In the genomic region with DNA sequence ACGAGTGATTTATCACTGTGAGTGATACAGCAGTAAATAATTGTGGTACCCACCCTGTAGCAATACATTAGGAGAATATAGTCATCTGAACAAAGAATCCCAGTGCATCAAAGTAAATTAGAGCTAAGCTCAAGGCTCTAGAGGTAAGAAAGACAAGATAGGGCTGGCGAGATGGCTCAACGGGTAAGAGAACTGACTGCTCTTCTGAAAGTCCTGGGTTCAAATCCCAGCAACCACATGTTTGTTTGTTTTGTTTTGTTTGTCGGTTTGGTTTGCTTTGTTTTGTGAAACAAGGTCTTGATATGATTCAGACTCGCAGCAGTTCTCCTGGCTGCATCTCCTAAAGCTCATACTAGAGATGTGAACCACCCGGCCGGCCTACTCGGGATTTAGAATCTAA, we compare ENCODE assay signal across 11 mouse cellular contexts. TPM values are rescaled to one million over a fixed set of nuclear protein-coding genes. Genes with fewer than 3 reads are reported as not detected.
A peak's percentile ranks its signal among the peaks of the same experiment; 100 is the strongest.
DNase-seq lines count a peak whose midpoint lies in the region; ATAC-seq and TF ChIP-seq lines count a peak whose summit lies in the region.
"Had no signal": no experiment of that assay in that cellular context is flagged by ENCODE, and none has a peak within 500 bp of the region (broad histone marks: within the 10 kb centered on the region; RNA-seq: fewer than 3 reads in every experiment).

No protein-coding gene starts in this region.

- H3K9me3 ChIP-seq in forebrain, embryonic 10.5 days, result no peaks in the 10 kb centered on the region
- no peaks in the 10 kb centered on the region for H3K9me3 ChIP-seq in forebrain, embryonic 13.5 days (replicated peaks)
- H3K9me3 ChIP-seq in lung, embryonic 14.5 days (ENCODE audit: low read depth, low read length), result no peaks in the 10 kb centered on the region
- H3K9me3 ChIP-seq in ES-Bruce4 (replicated peaks; ENCODE audit: control insufficient read depth, insufficient read depth, low read length, poor library complexity, severe bottlenecking), result no peaks in the 10 kb centered on the region
- H3K9me3 ChIP-seq in hindbrain, embryonic 16.5 days (ENCODE audit: control insufficient read depth, low read length), result no peaks in the 10 kb centered on the region
- H3K9me3 ChIP-seq: neural tube, embryonic 12.5 days had no signal

- H3K27me3 ChIP-seq in forebrain, embryonic 10.5 days (ENCODE audit: poor library complexity, severe bottlenecking), result no peaks in the 10 kb centered on the region
- H3K27me3 ChIP-seq in forebrain, embryonic 13.5 days, result no peaks in the 10 kb centered on the region
- H3K27me3 ChIP-seq in lung, embryonic 14.5 days (ENCODE audit: insufficient read depth, low read length), result no peaks in the 10 kb centered on the region
- H3K27me3 ChIP-seq in ES-Bruce4 (ENCODE audit: control insufficient read depth, insufficient read depth, low read length, poor library complexity, severe bottlenecking), result no peaks in the 10 kb centered on the region
- no peaks in the 10 kb centered on the region for H3K27me3 ChIP-seq in hindbrain, embryonic 16.5 days (replicated peaks; ENCODE audit: control insufficient read depth, insufficient read depth, low read length)
- H3K27me3 ChIP-seq: neural tube, embryonic 12.5 days; Patski had no signal

- no peak overlapping the region for H3K9ac ChIP-seq in forebrain, embryonic 13.5 days
- no peak overlapping the region for H3K9ac ChIP-seq in lung, embryonic 14.5 days
- peak overlapping the region; percentile 71; the same call in 1 of the 2 replicates for H3K9ac ChIP-seq in ES-Bruce4 (ENCODE audit: low read depth, poor library complexity, severe bottlenecking)
- H3K9ac ChIP-seq in hindbrain, embryonic 16.5 days (ENCODE audit: low read depth, low read length), result no peak overlapping the region

- no peak overlapping the region for H3K27ac ChIP-seq in forebrain, embryonic 10.5 days
- no peak overlapping the region for H3K27ac ChIP-seq in forebrain, embryonic 13.5 days
- H3K27ac ChIP-seq in lung, embryonic 14.5 days (ENCODE audit: low read depth), result no peak overlapping the region
- H3K27ac ChIP-seq in ES-Bruce4 (ENCODE audit: insufficient read depth, low read length), result no peak overlapping the region
- H3K27ac ChIP-seq in hindbrain, embryonic 16.5 days (ENCODE audit: low read depth, low read length), result no peak overlapping the region
- H3K27ac ChIP-seq: neural tube, embryonic 12.5 days had no signal

- TF ChIP-seq EP300 in ES-Bruce4 (IDR thresholded peaks at IDR 0.05; ENCODE audit: insufficient read depth, low read depth, low read length), result no peak

- H3K4me2 ChIP-seq in forebrain, embryonic 13.5 days, result no peak overlapping the region
- peak overlapping the region; percentile 63; the same call in 1 of the 2 replicates for H3K4me2 ChIP-seq in lung, embryonic 14.5 days
- peak overlapping the region; percentile 68; the same call in 1 of the 2 replicates for H3K4me2 ChIP-seq in hindbrain, embryonic 16.5 days (ENCODE audit: low read length)

- ATAC-seq in forebrain, embryonic 13.5 days, result no peak
- no peak for ATAC-seq in lung, embryonic 14.5 days (ENCODE audit: insufficient read depth)
- no peak for ATAC-seq in hindbrain, embryonic 16.5 days
- ATAC-seq: Patski had no signal

- DNase-seq in forebrain, embryonic 10.5 days (ENCODE audit: extremely low spot score, low spot score), result no peak
- no peak for DNase-seq in lung, embryonic 14.5 days
- DNase-seq in lung, postnatal 36 days, result no peak
- DNase-seq in yolk sac, embryonic 10.5 days (ENCODE audit: low spot score), result no peak
- DNase-seq in adrenal gland, postnatal 36 days, result no peak
- DNase-seq: kidney, adult 11 months had no signal

- TF ChIP-seq CTCF in lung, embryonic 14.5 days (IDR thresholded peaks at IDR 0.05; ENCODE audit: low read depth), result no peak
- no peak for TF ChIP-seq CTCF in ES-Bruce4 (IDR thresholded peaks at IDR 0.05; ENCODE audit: low read depth, low read length)

- 91% methylated on average over 8 of the region's 8 CpGs for WGBS in forebrain, embryonic 10.5 days
- WGBS in forebrain, embryonic 13.5 days, result 93% methylated on average over 8 of the region's 8 CpGs
- 89% methylated on average over 8 of the region's 8 CpGs for WGBS in lung, embryonic 14.5 days
- 94% methylated on average over 8 of the region's 8 CpGs for WGBS in hindbrain, embryonic 16.5 days

- no peak for TF ChIP-seq POLR2A in ES-Bruce4 (IDR thresholded peaks at IDR 0.05; ENCODE audit: insufficient read depth, low read length)

- no peaks in the 10 kb centered on the region for H3K36me3 ChIP-seq in forebrain, embryonic 10.5 days (replicated peaks)
- no peaks in the 10 kb centered on the region for H3K36me3 ChIP-seq in forebrain, embryonic 13.5 days (ENCODE audit: poor library complexity, severe bottlenecking)
- H3K36me3 ChIP-seq in lung, embryonic 14.5 days (ENCODE audit: insufficient read depth), result no peaks in the 10 kb centered on the region
- H3K36me3 ChIP-seq in ES-Bruce4 (ENCODE audit: control insufficient read depth, insufficient read depth, low read length, poor library complexity, severe bottlenecking), result no peaks in the 10 kb centered on the region
- no peaks in the 10 kb centered on the region for H3K36me3 ChIP-seq in hindbrain, embryonic 16.5 days (ENCODE audit: control insufficient read depth, insufficient read depth, low read length)
- H3K36me3 ChIP-seq: neural tube, embryonic 12.5 days had no signal

- 0 out of 2 replicates have a peak overlapping the region, but pooled peaks have one; percentile 74 for H3K4me3 ChIP-seq in forebrain, embryonic 10.5 days
- no peak overlapping the region for H3K4me3 ChIP-seq in forebrain, embryonic 13.5 days
- no peak overlapping the region; the same call in 1 of the 2 replicates for H3K4me3 ChIP-seq in lung, embryonic 14.5 days (ENCODE audit: low read depth, low read length)
- H3K4me3 ChIP-seq in ES-Bruce4 (ENCODE audit: low read depth, low read length), result peak overlapping the region; percentile 29; the same call in 1 of the 2 replicates
- no peak overlapping the region for H3K4me3 ChIP-seq in hindbrain, embryonic 16.5 days (ENCODE audit: low read length)

- H3K4me1 ChIP-seq in forebrain, embryonic 10.5 days, result 0 out of 2 replicates have a peak, but pooled peaks cover 4% of the 10 kb centered on the region
- H3K4me1 ChIP-seq in forebrain, embryonic 13.5 days, result no peaks in the 10 kb centered on the region
- H3K4me1 ChIP-seq in lung, embryonic 14.5 days (ENCODE audit: insufficient read depth), result no peaks in the 10 kb centered on the region
- no peaks in the 10 kb centered on the region for H3K4me1 ChIP-seq in ES-Bruce4 (ENCODE audit: control insufficient read depth, insufficient read depth, low read length)
- no peaks in the 10 kb centered on the region for H3K4me1 ChIP-seq in hindbrain, embryonic 16.5 days (ENCODE audit: control insufficient read depth, insufficient read depth, low read depth, low read length)
- H3K4me1 ChIP-seq: neural tube, embryonic 12.5 days had no signal

RNA-seq across cellular contexts. Expression of a gene that starts 21.2 kb away (rescaled TPM):
- polyA plus RNA-seq in forebrain, embryonic 10.5 days (2016; fragmentation: Nextera tagmentation; extraction: Ambion mirVana), result 0.10 and 0.22 TPM in 2 replicates
- polyA plus RNA-seq in forebrain, embryonic 13.5 days (2015; fragmentation: Nextera tagmentation; extraction: Ambion mirVana), result 0.15 and 0.27 TPM in 2 replicates
- 3.5 TPM in 2 replicates for polyA plus RNA-seq in lung, embryonic 14.5 days (2014; fragmentation: Nextera tagmentation; extraction: Ambion mirVana)
- polyA plus RNA-seq in ES-Bruce4 (2011; ENCODE audit: insufficient read depth, insufficient read length, low read depth, missing spikeins), result 3.3 and 4.4 TPM in 2 replicates
- polyA plus RNA-seq in hindbrain, embryonic 16.5 days (2015; fragmentation: Nextera tagmentation; extraction: Ambion mirVana), result 0.29 and 0.62 TPM in 2 replicates
- 1 to 10 TPM; 8.2 to 9.9 TPM for total RNA-seq in adrenal gland, postnatal 36 days (2021)

RNA-seq across cellular contexts. Expression of a gene that starts 27.3 kb away (rescaled TPM):
- polyA plus RNA-seq in forebrain, embryonic 10.5 days (2016; fragmentation: Nextera tagmentation; extraction: Ambion mirVana), result 187 and 190 TPM in 2 replicates
- 223 and 237 TPM in 2 replicates for polyA plus RNA-seq in forebrain, embryonic 13.5 days (2015; fragmentation: Nextera tagmentation; extraction: Ambion mirVana)
- polyA plus RNA-seq in lung, embryonic 14.5 days (2014; fragmentation: Nextera tagmentation; extraction: Ambion mirVana), result 239 and 248 TPM in 2 replicates
- polyA plus RNA-seq in ES-Bruce4 (2011; ENCODE audit: insufficient read depth, insufficient read length, low read depth, missing spikeins), result 54.4 and 62.8 TPM in 2 replicates
- 211 and 220 TPM in 2 replicates for polyA plus RNA-seq in hindbrain, embryonic 16.5 days (2015; fragmentation: Nextera tagmentation; extraction: Ambion mirVana)
- 100 to 1,000 TPM; 321 to 364 TPM for total RNA-seq in adrenal gland, postnatal 36 days (2021)

RNA-seq across cellular contexts. Expression of a gene that starts 47.7 kb away (rescaled TPM):
- 22.8 and 23.6 TPM in 2 replicates for polyA plus RNA-seq in forebrain, embryonic 10.5 days (2016; fragmentation: Nextera tagmentation; extraction: Ambion mirVana)
- polyA plus RNA-seq in forebrain, embryonic 13.5 days (2015; fragmentation: Nextera tagmentation; extraction: Ambion mirVana), result 11.8 and 12.8 TPM in 2 replicates
- 43.4 and 44.3 TPM in 2 replicates for polyA plus RNA-seq in lung, embryonic 14.5 days (2014; fragmentation: Nextera tagmentation; extraction: Ambion mirVana)
- 51.1 and 52.8 TPM in 2 replicates for polyA plus RNA-seq in ES-Bruce4 (2011; ENCODE audit: insufficient read depth, insufficient read length, low read depth, missing spikeins)
- 12.5 and 14.2 TPM in 2 replicates for polyA plus RNA-seq in hindbrain, embryonic 16.5 days (2015; fragmentation: Nextera tagmentation; extraction: Ambion mirVana)
- total RNA-seq in adrenal gland, postnatal 36 days (2021), result 10 to 100 TPM; 25.9 to 26.4 TPM

Comparison
In these comparisons a context has a peak if more than half of its experiments do, and no peak if none do; other contexts are left out.
1. H3K4me3 ChIP-seq: peak in forebrain, embryonic 10.5 days (single experiment) and ES-Bruce4 (single experiment); none in forebrain, embryonic 13.5 days (single experiment), lung, embryonic 14.5 days (single experiment) and hindbrain, embryonic 16.5 days (single experiment).